Mouse (Mus musculus) liver, embryonic 14.5 days (tissue): ENCODE measurements around the gene 2010300C02Rik. TPM values are rescaled to one million over a fixed set of nuclear protein-coding genes. Genes with fewer than 3 reads are reported as not detected.

Source experiments
- ATAC-seq: fragments of 200-750 bp; cut with Nextera tagmentation; 2 replicates; pipeline ENCODE4 v1.8.0; 2017; ENCODE audit warnings: moderate number of reproducible peaks, mild to moderate bottlenecking, moderate library complexity; ENCODE audit not compliant: insufficient read depth
- DNase-seq, 3 experiments: peaks; one replicate each; pipeline ENCODE4 v3.0.0-alpha.2; 2012 to 2013; ENCODE audit warnings: low read depth in 3 of 3, low spot score in 3 of 3
- H3K27ac ChIP-seq: fragments of 300-500 bp; sonication (generic); 2 replicates; pipeline ENCODE4 v1.5.1; 2014; ENCODE audit warnings: moderate library complexity, mild to moderate bottlenecking, control low read depth, inconsistent platforms
- H3K27me3 ChIP-seq: fragments of 300-500 bp; sonication (generic); 2 replicates; pipeline ENCODE4 v1.6.1; 2014; ENCODE audit warnings: mild to moderate bottlenecking, low read length, moderate library complexity; ENCODE audit not compliant: control insufficient read depth, insufficient read depth
- H3K36me3 ChIP-seq: fragments of 300-500 bp; sonication (generic); replicated peaks from 2 replicates; pipeline ENCODE4 v1.6.1; 2014; ENCODE audit warnings: low read depth; ENCODE audit not compliant: control insufficient read depth, insufficient read depth
- H3K4me1 ChIP-seq, 2 experiments: fragments of 200-500 bp in 1 of 2; fragments of 300-500 bp in 1 of 2; sonication (generic) in 1 of 2; replicated peaks; 2 replicates each; pipeline ENCODE4 v1.6.1; 2012 to 2014; ENCODE audit warnings: antibody characterized with exemption in 1 of 2, inconsistent platforms in 1 of 2, low read length in 1 of 2; ENCODE audit not compliant: control insufficient read depth in 2 of 2, insufficient read depth in 2 of 2
- H3K4me2 ChIP-seq: fragments of 300-500 bp; sonication (generic); 2 replicates; pipeline ENCODE4 v1.6.1; 2014; ENCODE audit warnings: low read depth, mild to moderate bottlenecking, control low read depth, moderate library complexity
- H3K4me3 ChIP-seq, 2 experiments: fragments of 200-500 bp in 1 of 2; fragments of 300-500 bp in 1 of 2; sonication (generic) in 1 of 2; 2 replicates each; pipeline ENCODE4 v1.5.1; 2012 to 2014; ENCODE audit warnings: low read depth in 2 of 2, low read length in 2 of 2, mild to moderate bottlenecking in 2 of 2, control low read depth in 1 of 2, inconsistent platforms in 1 of 2, moderate library complexity in 1 of 2; ENCODE audit not compliant: insufficient read depth in 1 of 2
- H3K9ac ChIP-seq: fragments of 300-500 bp; sonication (generic); replicated peaks from 2 replicates; pipeline ENCODE4 v1.6.1; 2014; ENCODE audit warnings: mild to moderate bottlenecking, control low read depth, moderate library complexity
- H3K9me3 ChIP-seq: fragments of 300-500 bp; sonication (generic); 2 replicates; pipeline ENCODE4 v1.6.1; 2016; ENCODE audit warnings: low read length, mixed read lengths; ENCODE audit not compliant: control insufficient read depth
- CTCF ChIP-seq: IDR thresholded peaks from 2 replicates; pipeline ENCODE4 v1.5.1; 2016; ENCODE audit warnings: antibody characterized with exemption, low read depth, control low read depth
- EP300 ChIP-seq: IDR thresholded peaks from 2 replicates; pipeline ENCODE4 v1.6.1; 2016; ENCODE audit warnings: antibody characterized with exemption, low read depth
- WGBS: fragments of 180-500 bp; shearing (Covaris S2); extraction: QIAGEN DNeasy Blood & Tissue Kit; methylation state at CpG from one replicate; pipeline ENCODE4 v1.1.7; 2014; ENCODE audit not compliant: insufficient replicate concordance; 5-methylcytosine and 5-hydroxymethylcytosine counted together
- polyA plus RNA-seq, 2 experiments: library from polyadenylated mRNA; depleted of rRNA in 1 of 2; stranded (reverse) in 1 of 2; unstranded in 1 of 2; fragments of >200 nt; fragmentation: Nextera tagmentation in 1 of 2; extraction: Ambion mirVana in 1 of 2; gene quantifications; 2 replicates each; pipeline versions ENCODE4 v1.2.1 to v1.2.3; 2012 to 2014

The 2010300C02Rik gene
- polyA plus RNA-seq, 2 experiments: 0.09 TPM; not detected in 1

GRCm38 (mm10) chr1:37622049-37622448 lies 97.8 kb downstream of the 2010300C02Rik start:
- no peak overlapping the region for H3K4me2 ChIP-seq
- TF ChIP-seq CTCF (no peak), EP300 (no peak)
- H3K4me3 ChIP-seq: no peak overlapping the region
- ATAC-seq (no peak), DNase-seq (no peak)
- H3K27me3 ChIP-seq: no peaks in the 10 kb centered on the region
- WGBS: 60% methylated on average over 6 of the region's 6 CpGs
- H3K9me3 ChIP-seq: no peaks in the 10 kb centered on the region
- H3K4me1 ChIP-seq: no peaks in the 10 kb centered on the region; a peak in 1 of 4 replicates
- no peak overlapping the region for H3K9ac ChIP-seq
- no peak overlapping the region for H3K27ac ChIP-seq
- H3K36me3 ChIP-seq: no peaks in the 10 kb centered on the region

GRCm38 (mm10) chr1:37619542-37619941 lies 100.3 kb downstream of the 2010300C02Rik start:
- WGBS: 37% methylated on average over 1 of the region's 1 CpGs
- H3K27ac ChIP-seq: no peak overlapping the region
- DNase-seq (no peak), ATAC-seq (no peak)
- H3K36me3 ChIP-seq: no peaks in the 10 kb centered on the region
- H3K9me3 ChIP-seq: no peaks in the 10 kb centered on the region
- no peak overlapping the region for H3K9ac ChIP-seq
- no peaks in the 10 kb centered on the region for H3K27me3 ChIP-seq
- TF ChIP-seq EP300 (no peak), CTCF (no peak)
- no peak overlapping the region for H3K4me2 ChIP-seq
- no peaks in the 10 kb centered on the region; a peak in 1 of 4 replicates for H3K4me1 ChIP-seq
- no peak overlapping the region for H3K4me3 ChIP-seq

GRCm38 (mm10) chr1:37617047-37617446 lies 102.8 kb downstream of the 2010300C02Rik start:
- Histone ChIP-seq H3K9ac (no peak overlapping the region), H3K9me3 (no peaks in the 10 kb centered on the region), H3K4me3 (no peak overlapping the region), H3K27ac (no peak overlapping the region), H3K4me1 (no peaks in the 10 kb centered on the region; a peak in 1 of 4 replicates), H3K4me2 (no peak overlapping the region), H3K36me3 (no peaks in the 10 kb centered on the region), H3K27me3 (no peaks in the 10 kb centered on the region)
- DNase-seq (no peak), ATAC-seq (no peak)
- WGBS: 59% methylated on average over 5 of the region's 5 CpGs
- TF ChIP-seq EP300 (no peak), CTCF (no peak)

GRCm38 (mm10) chr1:37616569-37616968 lies 103.3 kb downstream of the 2010300C02Rik start:
- no peaks in the 10 kb centered on the region for H3K9me3 ChIP-seq
- no peak overlapping the region for H3K4me2 ChIP-seq
- TF ChIP-seq EP300 (no peak), CTCF (no peak)
- H3K36me3 ChIP-seq: no peaks in the 10 kb centered on the region
- H3K27ac ChIP-seq: no peak overlapping the region
- no peak for ATAC-seq
- no peak for DNase-seq
- H3K9ac ChIP-seq: no peak overlapping the region
- 50% methylated on average over 4 of the region's 4 CpGs for whole genome bisulfite sequencing
- H3K4me3 ChIP-seq: no peak overlapping the region
- no peaks in the 10 kb centered on the region for H3K27me3 ChIP-seq
- no peaks in the 10 kb centered on the region; a peak in 1 of 4 replicates for H3K4me1 ChIP-seq

- no peak overlapping the region for H3K4me2 ChIP-seq
- H3K4me3 ChIP-seq: no peak overlapping the region
- H3K27me3 ChIP-seq: no peaks in the 10 kb centered on the region
- no peak for DNase-seq
- TF ChIP-seq EP300 (no peak), CTCF (no peak)
- no peak overlapping the region for H3K9ac ChIP-seq
- no peak overlapping the region for H3K27ac ChIP-seq
- no peak for ATAC-seq
- H3K4me1 ChIP-seq: no peaks in the 10 kb centered on the region; a peak in 1 of 4 replicates
- H3K36me3 ChIP-seq: no peaks in the 10 kb centered on the region
- 60% methylated on average over 12 of the region's 12 CpGs for WGBS
- H3K9me3 ChIP-seq: no peaks in the 10 kb centered on the region
Observed at GRCm38 (mm10) chr1:37615290-37616040, 104.4 kb downstream of the 2010300C02Rik start.
